Mouse (Mus musculus) kidney, adult 2 months (tissue): ENCODE measurements around the gene Dlx3. TPM values are rescaled to one million over a fixed set of nuclear protein-coding genes. Genes with fewer than 3 reads are reported as not detected.

Experiments
- DNase-seq: peaks from one replicate; pipeline ENCODE4 v3.0.0; 2021
- H3K27ac ChIP-seq: fragments of 200-500 bp; 2 replicates; pipeline ENCODE4 v1.5.1; 2012; ENCODE audit warnings: low read depth, low read length, control low read depth, inconsistent platforms; ENCODE audit not compliant: insufficient read depth
- H3K27me3 ChIP-seq: fragments of 200-500 bp; replicated peaks from 2 replicates; pipeline ENCODE4 v1.6.1; 2012; ENCODE audit warnings: mild to moderate bottlenecking, moderate library complexity, low read length, inconsistent platforms; ENCODE audit not compliant: control insufficient read depth, insufficient read depth
- H3K36me3 ChIP-seq: fragments of 200-500 bp; 2 replicates; pipeline ENCODE4 v1.6.1; 2012; ENCODE audit warnings: mild to moderate bottlenecking, moderate library complexity, low read length, inconsistent platforms; ENCODE audit not compliant: control insufficient read depth, insufficient read depth
- H3K4me1 ChIP-seq: fragments of 200-500 bp; 2 replicates; pipeline ENCODE4 v1.6.1; 2011; ENCODE audit warnings: low read length; ENCODE audit not compliant: control insufficient read depth, insufficient read depth
- H3K4me3 ChIP-seq: fragments of 200-500 bp; 2 replicates; pipeline ENCODE4 v1.5.1; 2011; ENCODE audit warnings: mild to moderate bottlenecking, low read depth, low read length, control low read depth; ENCODE audit not compliant: insufficient read depth
- CTCF ChIP-seq: fragments of 200-500 bp; conservative IDR thresholded peaks from 2 replicates; pipeline ENCODE4 v1.5.1; 2011; ENCODE audit warnings: low read depth, mild to moderate bottlenecking, control low read depth, low read length, moderate library complexity, mixed read lengths; ENCODE audit not compliant: insufficient read depth, insufficient read length
- POLR2A ChIP-seq: fragments of 200-500 bp; IDR thresholded peaks from one replicate; pipeline ENCODE4 v1.6.1; 2011; ENCODE audit warnings: low read depth, low read length, control low read depth
- WGBS: fragments of 180-500 bp; shearing (Covaris S2); methylation state at CpG from one replicate; pipeline ENCODE4 v1.1.7; 2018; 5-methylcytosine and 5-hydroxymethylcytosine counted together
- polyA plus RNA-seq: library from polyadenylated mRNA; depleted of rRNA; stranded (reverse); fragments of >200 nt; gene quantifications from 2 replicates; pipeline ENCODE4 v1.2.3, GENCODE M21; 2012

Gene Dlx3
- polyA plus RNA-seq, 1 experiment: 0.05 TPM

- no peaks in the 10 kb centered on the region for H3K36me3 ChIP-seq
- H3K4me1 ChIP-seq: peaks cover 11% of the 10 kb centered on the region; the same call in 1 of the 2 replicates
- no peak for DNase-seq
- H3K27me3 ChIP-seq: no peaks in the 10 kb centered on the region
- no peak overlapping the region for H3K4me3 ChIP-seq
- WGBS: 89% methylated on average over 2 of the region's 2 CpGs
- H3K27ac ChIP-seq: no peak overlapping the region
- no peak for TF ChIP-seq CTCF
- TF ChIP-seq POLR2A: no peak
Observed at GRCm38 (mm10) chr11:95109000-95109399, 10.9 kb upstream of the Dlx3 start.

DNA sequence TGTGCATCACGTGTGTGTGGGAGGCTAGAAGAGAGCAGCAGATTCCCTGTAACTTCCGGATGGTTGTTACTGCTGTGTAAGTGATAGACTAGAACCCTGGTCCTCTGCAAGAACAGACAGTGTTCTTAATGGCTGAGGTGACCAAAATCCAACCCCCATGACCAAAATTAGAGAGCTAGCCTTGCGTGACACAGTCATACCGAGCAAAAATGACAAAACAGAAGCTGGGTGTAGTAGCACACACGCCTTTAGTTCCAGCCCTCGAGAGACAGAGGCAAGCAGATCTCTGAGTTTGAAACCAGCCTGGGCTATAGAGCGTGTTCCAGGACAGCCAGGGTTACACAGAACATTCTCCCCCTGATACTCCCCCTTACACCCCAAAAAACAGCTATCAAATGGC lies 9.8 kb upstream of the Dlx3 start:
- Histone ChIP-seq H3K4me1 (peaks cover 6% of the 10 kb centered on the region; the same call in 1 of the 2 replicates), H3K27me3 (no peaks in the 10 kb centered on the region), H3K36me3 (no peaks in the 10 kb centered on the region), H3K4me3 (no peak overlapping the region), H3K27ac (no peak overlapping the region)
- no peak for DNase-seq
- WGBS: 85% methylated on average over 7 of the region's 7 CpGs
- TF ChIP-seq CTCF: no peak
- TF ChIP-seq POLR2A: no peak

DNA sequence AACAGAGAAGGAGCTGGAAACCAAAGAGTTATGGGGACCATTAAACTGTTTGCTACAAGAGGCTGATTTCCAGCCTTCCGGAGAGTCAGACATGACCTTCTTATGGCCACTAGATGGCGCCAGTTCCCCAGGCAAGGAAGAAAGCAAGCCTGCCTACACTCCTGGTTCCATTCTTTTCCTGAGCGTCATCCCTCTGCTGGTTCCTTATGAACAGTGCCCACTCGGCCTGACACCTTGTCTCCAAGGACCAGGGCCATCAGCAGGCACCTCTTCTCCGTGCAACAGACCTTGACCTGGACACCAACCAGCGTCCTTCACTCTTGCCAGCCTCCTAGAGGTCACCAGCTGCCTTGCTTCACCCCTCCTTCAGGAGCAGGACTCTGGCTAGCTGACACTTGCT lies 2.9 kb upstream of the Dlx3 start:
- H3K4me3 ChIP-seq: no peak overlapping the region
- H3K27me3 ChIP-seq: peaks cover 7% of the 10 kb centered on the region; the same call in 1 of the 2 replicates
- TF ChIP-seq CTCF: peak; percentile 99
- no peak for TF ChIP-seq POLR2A
- DNase-seq: peak; percentile 76
- no peaks in the 10 kb centered on the region for H3K36me3 ChIP-seq
- 2% methylated on average over 6 of the region's 6 CpGs for WGBS
- H3K4me1 ChIP-seq: no peaks in the 10 kb centered on the region
- H3K27ac ChIP-seq: no peak overlapping the region

- Histone ChIP-seq H3K27me3 (peaks cover 7% of the 10 kb centered on the region; the same call in 1 of the 2 replicates), H3K27ac (no peak overlapping the region), H3K4me3 (no peak overlapping the region), H3K4me1 (no peaks in the 10 kb centered on the region), H3K36me3 (no peaks in the 10 kb centered on the region)
- DNase-seq: peak; percentile 66
- peak; percentile 88 for TF ChIP-seq CTCF
- no peak for TF ChIP-seq POLR2A
- 6% methylated on average over 8 of the region's 8 CpGs for WGBS
Observed at GRCm38 (mm10) chr11:95118505-95118904, 1.4 kb upstream of the Dlx3 start.

DNA sequence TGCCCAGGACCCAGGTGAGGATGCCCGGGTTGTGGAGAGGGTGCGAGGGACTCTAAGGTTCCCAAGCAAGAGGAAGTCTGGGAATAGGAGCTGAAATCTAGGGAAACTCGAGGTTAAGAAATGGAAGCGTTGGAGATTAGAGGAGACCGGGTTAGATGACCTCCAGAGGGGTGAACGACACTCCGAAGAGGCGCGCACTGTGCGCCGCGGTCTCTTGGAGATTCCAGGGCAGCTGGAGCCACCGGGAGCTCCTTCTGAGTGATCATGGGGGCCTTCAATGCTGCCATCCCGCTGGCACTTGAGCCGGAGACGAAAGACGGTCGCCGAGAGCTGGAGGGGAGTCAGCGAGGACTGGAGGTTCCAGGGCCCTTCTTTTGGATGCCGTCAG lies 708 bp downstream of the Dlx3 start:
- Histone ChIP-seq H3K36me3 (no peaks in the 10 kb centered on the region), H3K27me3 (peaks cover 7% of the 10 kb centered on the region; the same call in 1 of the 2 replicates), H3K4me3 (no peak overlapping the region), H3K4me1 (no peaks in the 10 kb centered on the region), H3K27ac (no peak overlapping the region)
- no peak for DNase-seq
- no peak for TF ChIP-seq CTCF
- no peak for TF ChIP-seq POLR2A
- 4% methylated on average over 21 of the region's 21 CpGs for WGBS

DNA sequence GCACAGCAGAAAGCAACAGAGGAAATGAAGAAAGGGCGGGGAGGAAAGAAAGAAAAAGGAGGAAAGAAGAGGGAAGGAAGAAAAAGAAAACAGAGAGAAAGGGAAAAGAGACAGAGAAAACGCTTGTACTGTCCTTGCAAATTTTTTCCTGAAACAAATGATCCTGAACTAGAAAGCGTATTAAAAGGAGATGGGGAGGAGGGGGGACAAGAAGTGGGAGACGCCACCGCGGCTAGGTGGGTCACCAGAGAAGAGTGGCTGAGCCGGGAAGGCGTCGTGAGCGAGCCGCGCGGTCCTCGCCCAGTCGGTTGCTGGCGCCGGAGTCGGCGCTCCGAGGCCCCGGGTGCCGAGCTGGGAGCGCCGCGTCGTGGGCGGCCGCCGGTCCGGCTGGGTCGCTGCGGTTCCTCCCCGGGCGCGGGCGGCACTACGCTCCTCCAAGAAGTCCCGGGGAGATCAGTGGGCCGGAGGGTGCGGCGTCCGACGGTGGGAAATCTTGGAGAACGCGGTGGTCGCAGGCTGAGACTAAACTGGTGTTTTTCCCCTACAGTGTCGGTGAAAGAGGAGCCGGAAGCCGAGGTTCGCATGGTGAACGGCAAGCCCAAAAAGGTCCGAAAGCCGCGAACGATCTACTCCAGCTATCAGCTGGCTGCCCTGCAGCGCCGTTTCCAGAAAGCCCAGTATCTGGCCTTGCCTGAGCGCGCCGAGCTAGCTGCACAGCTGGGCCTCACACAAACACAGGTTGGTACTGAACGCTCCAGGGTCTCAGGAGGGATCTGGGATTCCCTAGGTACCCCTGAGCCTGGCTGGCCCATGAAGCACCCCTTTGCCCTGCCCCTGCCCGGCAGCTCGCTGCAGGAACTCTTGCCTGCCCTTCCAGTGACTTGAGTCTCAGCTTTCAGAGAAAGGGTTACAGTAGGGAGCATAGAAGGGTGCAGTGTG lies 1.5 kb downstream of the Dlx3 start:
- Histone ChIP-seq H3K36me3 (no peaks in the 10 kb centered on the region), H3K4me1 (no peaks in the 10 kb centered on the region), H3K27ac (no peak overlapping the region), H3K4me3 (peak overlapping the region; percentile 36; the same call in 1 of the 2 replicates), H3K27me3 (peaks cover 7% of the 10 kb centered on the region; the same call in 1 of the 2 replicates)
- no peak for TF ChIP-seq POLR2A
- no peak for TF ChIP-seq CTCF
- DNase-seq: no peak
- 8% methylated on average over 63 of the region's 63 CpGs for WGBS

- no peak for DNase-seq
- H3K27me3 ChIP-seq: peaks cover 7% of the 10 kb centered on the region; the same call in 1 of the 2 replicates
Observed at GRCm38 (mm10) chr11:95122100-95122489, 2.2 kb downstream of the Dlx3 start.

More at GRCm38 (mm10) chr11:95122100-95122489, 2.2 kb downstream of the Dlx3 start:
- WGBS: 82% methylated on average over 6 of the region's 6 CpGs
- H3K36me3 ChIP-seq: no peaks in the 10 kb centered on the region
- TF ChIP-seq POLR2A (no peak), CTCF (no peak)
- H3K4me3 ChIP-seq: no peak overlapping the region
- H3K4me1 ChIP-seq: no peaks in the 10 kb centered on the region
- no peak overlapping the region for H3K27ac ChIP-seq
